Mouse (Mus musculus) frontal cortex, postnatal 14 days (tissue): ENCODE measurements around the gene Fam13a.

Source experiments
- DNase-seq, 2 experiments: peaks; one replicate each; pipeline ENCODE4 v3.0.0; 2022; ENCODE audit warnings: low spot score in 2 of 2

The Fam13a gene

DNA sequence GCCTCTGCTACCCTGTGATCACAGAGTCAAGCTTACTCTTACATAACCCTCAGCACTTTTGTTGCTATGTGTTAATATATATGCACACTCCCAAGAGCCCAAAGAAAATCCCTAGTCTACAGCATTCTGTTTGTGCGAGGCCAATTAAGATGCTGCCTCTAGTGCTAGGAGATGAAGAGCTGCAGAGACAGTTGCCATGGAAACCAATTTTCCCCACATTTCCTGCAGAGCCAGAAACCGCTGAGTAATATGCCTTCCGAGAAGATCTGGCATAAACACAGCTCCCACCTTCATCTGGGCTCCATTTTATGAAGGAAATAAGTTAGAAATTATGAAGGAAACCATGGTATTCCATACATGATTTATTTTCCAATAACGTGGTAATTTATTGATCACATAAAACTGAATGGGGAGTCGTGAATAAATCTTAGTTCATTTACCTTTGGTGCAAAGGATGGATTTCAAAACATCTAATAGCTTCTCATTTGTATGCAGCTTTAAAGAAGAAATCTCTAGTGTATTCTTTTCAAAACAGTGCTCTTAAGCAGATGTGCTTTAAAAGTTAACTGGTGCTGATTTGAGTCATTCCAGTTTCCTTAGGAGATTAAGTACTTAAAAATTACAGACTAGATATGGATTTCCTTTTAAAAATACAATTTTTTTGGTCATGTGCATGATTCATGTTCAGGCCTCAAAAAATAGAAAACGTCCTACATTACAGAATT lies 91.0 kb downstream of the Fam13a start:
- peak; percentile 48 to 73 for DNase-seq

DNA sequence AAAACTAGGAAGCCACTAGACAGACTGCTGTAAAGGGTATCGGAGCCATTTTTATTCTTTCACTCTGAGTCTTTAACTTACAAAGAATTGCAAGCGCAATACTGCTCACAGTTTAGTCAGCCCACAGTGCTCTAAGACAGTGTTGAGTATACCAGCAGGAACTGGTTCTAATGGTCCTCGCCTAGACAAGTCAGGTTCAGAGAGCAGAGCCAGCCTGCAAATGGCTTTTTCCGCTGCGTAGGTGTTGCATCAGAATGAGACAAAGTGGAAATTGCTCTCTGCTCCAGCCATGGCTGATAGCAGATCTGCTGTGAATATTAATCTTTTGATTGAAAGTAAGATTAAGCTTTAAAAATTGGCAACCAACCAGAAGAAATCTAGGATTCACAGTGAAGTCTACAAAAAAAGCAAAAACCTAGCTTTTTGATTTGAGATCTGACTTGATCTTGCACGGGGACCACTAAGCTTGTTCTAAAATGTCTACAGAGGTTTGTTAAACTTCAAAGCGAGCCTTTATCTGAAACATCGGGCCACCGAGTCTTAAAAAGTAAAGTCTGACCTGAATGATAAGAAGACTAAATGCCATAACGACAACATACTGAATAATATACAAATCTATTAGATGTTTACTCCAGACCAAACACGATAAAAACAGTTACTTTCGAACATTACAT lies 91.7 kb downstream of the Fam13a start:
- no peak for DNase-seq

DNA sequence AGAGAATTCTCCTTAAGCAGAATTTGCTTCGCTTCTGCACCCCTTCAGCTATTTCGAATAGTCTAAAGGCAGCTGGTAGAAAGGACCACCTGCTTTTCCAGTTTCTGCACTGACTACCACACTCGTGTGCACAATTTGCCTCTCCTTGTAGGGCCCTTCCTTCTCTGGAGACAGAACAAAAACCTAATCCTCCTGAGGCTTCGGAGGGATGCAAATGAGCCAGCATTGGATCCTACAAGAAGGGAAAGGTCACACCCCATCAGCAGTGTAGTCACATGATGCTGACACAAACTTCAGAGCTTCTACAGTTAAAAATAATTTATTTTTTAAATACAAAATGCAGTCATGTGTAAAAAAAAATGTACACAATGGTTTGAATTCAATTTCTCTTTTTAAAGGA lies 93.2 kb downstream of the Fam13a start:
- DNase-seq, result no peak

DNA sequence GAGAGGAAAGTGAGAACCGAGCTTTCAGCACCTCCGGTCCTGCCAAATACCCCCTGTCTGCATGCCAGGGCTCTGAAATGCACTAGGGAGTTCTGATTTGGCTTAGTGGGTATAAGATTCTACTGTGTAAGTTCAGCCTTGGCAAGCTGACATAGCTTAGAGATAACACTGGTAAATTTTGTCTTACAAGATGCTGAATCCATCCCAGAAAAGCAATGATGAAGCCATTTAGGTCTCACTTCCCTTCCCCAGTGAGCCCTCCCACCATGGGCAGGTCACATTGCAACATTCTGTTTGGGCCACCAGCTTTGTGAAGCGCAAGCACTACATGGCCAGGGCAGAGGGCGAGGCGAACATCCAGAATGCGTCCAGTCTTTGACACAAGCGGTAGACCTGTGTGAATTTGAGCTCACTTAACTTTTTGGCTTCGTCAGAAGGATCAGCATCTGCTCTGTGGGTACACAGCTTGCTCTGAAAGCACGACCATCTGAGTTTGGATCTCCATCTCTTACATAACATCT lies 94.4 kb downstream of the Fam13a start:
- no peak for DNase-seq

DNA sequence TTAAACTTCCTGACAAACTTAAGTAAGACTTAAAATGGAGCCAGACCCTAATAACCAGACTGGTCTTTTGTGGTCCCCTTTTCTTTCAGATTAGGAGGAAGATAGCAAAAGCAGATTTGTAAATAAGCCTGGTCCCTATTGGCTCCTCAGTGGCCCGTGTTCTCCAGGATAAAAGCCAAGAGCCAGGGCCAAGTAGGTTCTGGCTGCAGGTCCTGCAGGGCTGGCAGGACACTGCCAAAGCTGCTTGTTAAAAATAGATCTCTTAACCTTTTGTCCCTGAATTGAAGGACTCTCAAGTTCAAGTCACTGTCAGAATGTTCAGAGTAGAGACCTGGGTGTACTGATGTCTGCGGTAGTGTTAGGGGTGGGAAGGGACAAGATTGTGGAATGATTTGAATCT lies 96.5 kb downstream of the Fam13a start:
- no peak for DNase-seq

DNA sequence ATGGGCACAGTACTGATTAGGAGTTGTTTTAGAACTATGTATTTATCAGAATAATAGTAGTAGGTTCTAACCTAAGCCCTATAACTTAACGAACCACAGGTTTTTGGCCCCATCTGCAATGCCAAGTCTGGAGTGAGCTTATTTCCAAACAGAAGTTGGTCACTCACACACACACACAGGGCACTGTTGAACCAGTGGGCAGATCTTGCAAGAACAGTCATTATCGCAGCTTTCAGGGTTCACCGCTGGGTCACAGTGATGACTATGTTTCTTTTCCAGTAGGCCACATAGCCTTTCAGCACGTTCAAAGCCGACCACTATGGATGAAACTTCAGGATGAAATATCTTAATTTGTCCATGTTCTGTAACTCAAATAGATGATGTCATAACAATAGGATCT lies 101.8 kb downstream of the Fam13a start:
- no peak for DNase-seq

DNA sequence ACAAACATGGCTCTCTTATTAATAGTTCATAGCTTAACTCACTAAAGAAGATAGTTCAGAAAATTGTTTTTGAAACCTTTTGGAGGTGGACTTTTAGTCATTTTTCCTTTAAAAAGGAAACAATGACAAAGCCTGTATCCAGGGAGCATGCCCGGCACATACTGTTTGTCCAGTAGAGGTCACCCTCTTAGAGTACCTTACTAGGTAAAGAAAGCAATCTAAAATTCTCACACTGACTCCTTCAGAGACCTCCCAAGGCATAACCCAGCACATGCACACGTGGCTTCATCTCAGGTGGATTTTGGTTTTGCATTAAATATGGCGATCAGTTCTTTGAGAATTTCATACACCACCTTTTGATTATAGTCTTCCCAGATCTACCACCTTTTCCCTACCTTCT lies 102.7 kb downstream of the Fam13a start:
- no peak for DNase-seq

DNA sequence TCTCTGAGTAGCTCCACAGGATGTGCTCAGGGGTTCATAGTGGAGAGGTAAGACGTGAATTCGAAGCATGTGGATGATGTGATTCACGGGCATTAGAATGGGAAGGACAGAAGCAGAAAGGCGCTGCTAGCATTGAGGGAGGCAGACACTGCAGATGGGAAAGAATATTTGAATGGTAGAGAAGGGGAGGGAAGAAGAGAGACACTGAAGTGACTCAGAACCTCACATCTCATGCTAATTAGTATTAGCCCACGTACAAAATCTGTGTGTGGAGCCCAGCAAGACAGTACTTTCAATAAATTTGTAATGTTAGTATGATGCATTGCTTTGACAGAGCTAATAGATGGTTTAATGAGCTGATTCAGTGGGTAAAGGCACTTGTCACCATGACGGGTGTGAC lies 103.6 kb downstream of the Fam13a start:
- DNase-seq, result no peak

DNA sequence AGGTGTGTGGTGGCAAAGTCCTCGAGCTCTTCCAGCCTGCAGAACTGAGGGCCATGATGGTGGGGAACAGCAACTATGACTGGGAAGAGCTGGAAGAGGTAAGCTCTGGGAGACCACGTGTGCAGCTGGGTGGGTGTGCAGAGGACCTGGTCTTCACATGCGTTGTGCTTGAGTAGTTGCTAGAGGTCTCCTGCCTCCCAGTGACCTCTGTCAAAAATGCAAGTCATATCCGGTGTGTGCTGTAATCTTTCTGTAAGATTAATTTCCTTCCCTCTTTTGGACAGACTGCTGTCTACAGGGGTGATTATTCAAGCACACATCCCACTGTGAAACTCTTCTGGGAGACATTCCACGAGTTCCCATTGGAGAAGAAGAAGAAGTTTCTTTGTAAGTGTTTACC lies 107.9 kb downstream of the Fam13a start:
- no peak for DNase-seq

DNA sequence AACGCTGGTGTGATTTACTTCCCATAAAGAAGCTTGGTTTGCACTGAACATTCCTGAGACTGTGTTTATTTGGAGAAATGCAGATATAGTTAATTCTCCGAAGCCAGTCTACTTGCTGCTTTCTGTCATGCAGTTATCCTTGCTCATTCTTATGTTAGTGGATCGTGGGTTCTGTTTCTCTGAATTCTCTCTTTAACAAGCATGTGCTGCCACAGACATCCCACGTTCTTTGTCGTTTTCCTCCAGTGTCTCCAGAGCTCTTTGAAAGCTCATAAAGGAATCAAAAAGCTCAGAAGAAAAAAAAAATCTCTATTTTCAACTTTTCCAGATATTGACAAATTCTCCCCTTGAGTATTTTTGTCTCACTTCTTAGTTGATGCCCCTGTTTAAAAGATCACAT lies 110.4 kb downstream of the Fam13a start:
- no peak for DNase-seq

DNA sequence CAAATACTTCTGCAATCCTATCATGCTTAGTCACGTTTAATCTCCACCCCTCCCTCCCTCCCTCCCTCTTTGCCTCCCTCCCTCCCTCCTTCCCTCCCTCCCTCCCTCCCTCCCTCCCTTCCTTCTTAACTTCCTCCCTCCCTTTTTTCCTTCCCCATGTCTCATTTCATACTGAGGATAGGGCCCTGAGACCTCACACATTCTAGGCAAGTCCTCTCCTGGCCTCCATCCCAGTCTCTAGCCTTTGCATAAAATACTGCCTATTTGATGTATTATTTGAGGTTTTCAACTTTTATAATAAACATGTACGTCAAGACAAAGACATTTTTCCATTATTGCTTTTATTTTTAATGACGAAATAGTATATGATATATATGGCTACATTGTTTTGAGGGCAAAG lies 110.8 kb downstream of the Fam13a start:
- DNase-seq, result no peak

DNA sequence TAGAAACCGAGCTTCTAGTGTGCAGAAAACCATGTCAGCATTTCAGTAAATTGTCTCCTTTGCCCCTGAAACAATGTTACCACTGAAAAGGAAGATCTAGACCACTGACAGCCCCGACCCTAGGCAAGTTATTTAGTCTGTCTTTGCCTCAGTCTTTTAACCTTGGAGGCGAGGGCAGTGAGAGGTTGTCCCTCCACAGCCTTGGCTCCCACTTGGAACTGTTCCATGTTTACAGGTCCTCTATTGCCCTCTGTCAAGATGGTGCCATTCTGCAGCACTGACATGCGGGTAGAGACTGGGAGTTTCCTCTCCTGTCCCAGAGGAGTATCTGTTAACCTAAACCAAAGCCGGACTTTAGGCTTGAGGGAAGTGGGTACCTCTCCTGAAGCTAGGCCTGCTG lies 111.5 kb downstream of the Fam13a start:
- no peak for DNase-seq

DNA sequence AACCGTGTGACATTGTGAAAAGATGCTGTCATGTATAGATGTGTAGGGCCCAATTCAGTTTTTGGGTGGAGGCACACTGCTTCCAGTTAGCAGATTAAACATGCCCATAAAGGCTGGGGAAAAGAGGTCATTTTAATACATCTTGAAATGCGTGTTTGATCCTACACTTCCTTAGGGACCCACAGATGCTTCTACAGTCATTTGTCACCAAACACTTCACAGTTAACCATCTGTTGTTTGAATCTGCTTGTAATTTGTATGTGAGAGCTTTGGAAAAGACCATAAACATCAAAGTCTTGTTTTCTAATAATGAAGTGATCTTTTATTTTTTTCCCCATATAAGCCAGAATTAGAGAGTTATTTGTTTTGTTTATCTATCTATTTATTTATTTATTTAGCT lies 116.6 kb downstream of the Fam13a start:
- DNase-seq, result no peak

DNA sequence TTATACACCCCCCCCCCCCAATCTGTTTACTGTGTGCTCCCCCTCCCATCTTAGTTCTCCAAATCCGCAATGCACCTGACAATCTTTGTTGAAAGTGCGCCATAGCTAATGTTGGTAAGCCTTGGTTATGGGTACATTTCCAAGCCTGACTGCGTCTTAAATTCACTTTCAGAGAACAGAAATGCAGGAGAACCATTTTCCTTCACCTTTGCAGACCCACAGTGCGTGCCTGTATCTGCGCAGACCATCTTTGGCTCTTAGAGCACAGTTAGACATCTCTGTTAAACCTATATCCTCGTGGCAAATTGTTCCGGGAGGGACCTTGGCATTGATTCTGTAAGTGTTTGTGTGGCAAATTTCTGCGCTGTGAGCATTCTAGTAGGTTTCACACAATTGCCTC lies 117.0 kb downstream of the Fam13a start:
- DNase-seq, result no peak

DNA sequence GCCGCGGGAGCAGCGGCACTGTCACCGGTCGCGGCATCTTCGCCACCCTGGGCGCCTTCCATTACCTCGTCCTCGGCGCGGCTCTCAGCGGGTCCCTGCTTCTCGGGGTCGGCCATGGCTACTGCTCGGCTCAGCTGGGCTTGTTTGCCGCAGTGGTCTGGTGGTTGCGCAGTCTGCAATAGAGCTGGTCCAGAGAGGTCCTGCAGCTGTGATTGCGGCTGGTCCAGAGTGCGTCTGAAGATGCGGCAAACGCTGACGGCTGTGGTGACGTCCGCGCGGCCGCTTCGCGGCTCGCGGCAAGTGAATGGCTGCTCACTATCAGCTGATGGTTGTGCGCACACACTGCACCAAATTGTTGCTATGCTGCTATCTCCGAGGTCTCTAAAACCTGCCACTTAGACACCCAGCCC lies 117.5 kb downstream of the Fam13a start, which contains the start of gene Nap1l5:
TSS of gene Nap1l5 (minus strand) at position 225 of the 410 bp plus-strand sequence.
- peak; percentile 61 to 77 for DNase-seq

DNA sequence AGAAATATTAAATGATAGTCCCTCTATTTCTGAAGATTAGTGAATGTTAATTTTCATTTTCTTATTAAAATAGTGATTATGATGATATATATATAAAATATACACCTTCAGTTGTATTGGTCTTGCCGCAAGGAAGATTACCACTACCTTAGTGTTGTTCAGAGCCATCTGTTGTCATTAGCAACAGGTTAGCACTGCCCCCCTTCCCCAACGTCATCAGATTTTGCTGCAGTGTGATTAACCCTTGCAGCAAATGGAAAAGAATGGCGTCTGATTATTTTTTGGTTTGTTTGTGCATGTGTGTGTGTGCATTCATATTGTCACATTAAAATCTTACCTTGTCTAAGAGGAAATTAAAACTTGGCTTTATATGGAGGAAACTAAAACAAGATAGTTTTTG lies 119.8 kb downstream of the Fam13a start:
- DNase-seq, result no peak

DNA sequence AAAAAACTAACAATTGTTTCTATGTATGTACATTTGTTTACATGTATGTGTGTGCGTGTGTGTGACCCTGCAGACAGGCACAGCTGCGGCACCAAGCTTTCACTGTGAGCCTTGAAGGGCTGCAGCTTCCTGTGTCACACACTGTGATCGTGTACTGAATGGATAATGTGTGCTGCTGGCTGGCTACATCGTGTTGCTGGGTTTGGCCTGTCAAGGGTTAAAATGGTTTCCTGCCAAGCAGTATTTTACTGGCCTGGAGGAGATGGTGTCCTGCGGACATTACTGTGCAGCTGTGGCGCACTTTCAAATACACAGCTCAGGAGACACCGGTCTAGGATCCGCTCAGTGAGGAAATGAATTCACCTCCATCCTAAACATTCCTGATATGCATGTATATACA lies 121.2 kb downstream of the Fam13a start:
- peak; percentile 31 to 53 for DNase-seq

DNA sequence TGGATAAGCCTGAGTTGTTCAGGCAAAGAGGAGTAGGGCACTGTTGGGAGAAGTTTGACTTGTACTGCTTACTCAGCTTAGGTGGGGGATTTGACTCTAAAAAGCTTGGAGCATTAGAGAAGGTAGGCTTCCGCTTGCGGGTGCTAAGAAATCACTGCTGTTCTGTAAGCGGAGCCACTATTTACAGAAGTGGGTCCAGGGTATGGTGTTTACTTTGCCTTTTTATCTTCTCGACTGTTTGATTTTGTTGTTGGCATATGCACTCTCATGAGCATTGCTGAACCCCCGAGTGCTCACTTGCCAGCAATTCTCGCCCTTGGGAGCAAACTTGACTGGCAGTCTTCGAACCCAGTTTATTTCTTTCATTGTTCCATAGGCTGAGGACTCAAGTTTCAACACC lies 123.8 kb downstream of the Fam13a start:
- DNase-seq, result no peak

DNA sequence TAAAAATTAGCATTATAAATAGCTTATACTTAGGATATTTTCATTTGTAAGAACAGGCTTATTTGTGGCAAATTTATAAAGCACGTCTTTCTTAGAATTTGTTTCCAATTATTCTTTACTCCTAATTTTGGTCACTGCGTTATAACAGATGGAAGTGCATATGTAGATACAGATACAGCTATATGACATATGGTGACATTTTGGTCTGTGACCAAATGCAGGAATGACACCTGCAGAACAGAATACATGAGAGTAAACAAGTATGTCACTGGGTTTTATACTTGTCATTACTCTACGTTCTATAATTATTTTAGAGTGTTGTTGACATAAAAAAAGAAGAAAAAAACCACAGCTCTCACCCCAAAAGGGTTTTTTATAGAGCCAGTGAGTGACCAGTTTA lies 125.3 kb downstream of the Fam13a start:
- DNase-seq, result no peak

DNA sequence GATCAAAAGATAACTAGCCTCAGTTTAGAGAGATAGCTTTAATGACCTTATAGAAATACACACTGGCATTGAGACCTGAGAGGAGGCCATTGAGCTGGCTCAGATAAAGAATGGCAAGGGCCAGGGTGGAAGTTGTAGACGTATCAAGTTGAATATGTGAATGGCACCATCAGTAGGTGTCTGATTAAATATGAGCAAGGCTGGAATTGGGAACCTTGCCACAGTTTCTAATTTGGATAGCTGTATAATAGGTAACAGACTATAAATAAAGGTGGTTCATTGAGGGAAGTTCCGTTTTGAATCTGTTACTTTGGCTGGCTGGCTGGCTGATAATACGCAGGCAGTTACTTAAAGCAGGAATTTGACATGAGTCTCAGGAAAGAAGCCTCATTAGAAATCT lies 127.7 kb downstream of the Fam13a start:
- DNase-seq, result no peak

DNA sequence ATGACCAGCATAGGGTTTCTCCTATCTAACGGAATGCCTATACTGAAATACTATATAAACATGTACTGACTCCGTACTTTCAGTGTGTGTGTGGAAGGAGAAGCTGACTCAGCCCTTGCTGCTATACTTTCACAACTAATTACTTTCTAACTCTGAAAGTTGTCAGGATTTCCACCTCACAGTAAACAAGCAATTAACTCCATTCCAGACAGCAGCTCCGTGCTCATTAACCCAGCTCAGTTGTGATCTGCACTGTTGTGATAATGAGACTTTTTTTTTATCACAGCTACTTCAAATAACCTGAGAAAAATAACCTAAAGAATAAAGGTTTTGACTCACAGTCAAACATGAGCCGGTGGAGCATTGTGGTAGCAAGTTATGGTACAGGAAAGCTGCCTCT lies 129.4 kb downstream of the Fam13a start:
- no peak for DNase-seq

DNA sequence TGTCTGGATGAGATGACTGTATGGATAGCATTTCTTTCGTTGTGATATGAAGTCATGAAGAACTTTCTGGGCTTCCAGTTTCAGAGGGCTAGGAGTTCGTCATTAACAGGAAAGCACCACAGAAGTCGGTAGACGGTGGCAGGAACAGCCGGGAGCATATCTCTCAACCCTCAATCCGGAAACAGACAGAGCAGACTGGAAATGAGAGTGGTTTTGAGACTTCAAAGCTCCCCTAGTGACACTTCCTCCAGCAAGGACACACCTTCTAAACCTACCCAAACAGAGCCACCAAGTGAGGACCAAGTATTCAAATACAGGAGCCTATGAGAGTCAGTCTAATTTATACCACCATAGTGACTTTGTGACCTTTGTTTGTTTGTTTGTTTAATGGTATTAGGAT lies 131.0 kb downstream of the Fam13a start:
- no peak for DNase-seq

DNA sequence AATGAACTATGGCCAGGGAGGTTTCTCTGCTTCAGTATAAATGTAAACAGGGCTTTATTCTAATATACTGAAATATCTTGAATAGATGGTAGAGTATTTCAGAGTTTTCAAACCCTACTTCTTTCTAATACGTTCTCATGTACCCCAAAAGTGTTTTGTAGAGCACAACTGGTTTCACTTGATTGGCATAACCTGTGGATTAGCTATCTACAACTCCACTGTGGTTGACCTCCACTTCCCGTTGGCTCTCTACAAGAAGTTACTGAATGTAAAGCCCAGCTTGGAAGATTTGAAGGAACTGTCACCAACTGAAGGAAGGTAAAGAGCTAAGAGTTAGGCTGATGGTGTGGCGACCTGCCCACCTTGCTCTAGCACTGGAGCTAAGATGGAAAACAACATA lies 134.4 kb downstream of the Fam13a start:
- DNase-seq, result no peak
